Mouse (Mus musculus): ENCODE data around the gene Epn1. TPM values are rescaled to one million over a fixed set of nuclear protein-coding genes. Genes with fewer than 3 reads are reported as not detected.
A peak's percentile ranks its signal among the peaks of the same experiment; 100 is the strongest.

Gene Epn1
- total RNA-seq (2015): 74.6 and 79.4 TPM in 2 replicates
- total RNA-seq (2017): 76.4 and 88.9 TPM in 2 replicates

DNA sequence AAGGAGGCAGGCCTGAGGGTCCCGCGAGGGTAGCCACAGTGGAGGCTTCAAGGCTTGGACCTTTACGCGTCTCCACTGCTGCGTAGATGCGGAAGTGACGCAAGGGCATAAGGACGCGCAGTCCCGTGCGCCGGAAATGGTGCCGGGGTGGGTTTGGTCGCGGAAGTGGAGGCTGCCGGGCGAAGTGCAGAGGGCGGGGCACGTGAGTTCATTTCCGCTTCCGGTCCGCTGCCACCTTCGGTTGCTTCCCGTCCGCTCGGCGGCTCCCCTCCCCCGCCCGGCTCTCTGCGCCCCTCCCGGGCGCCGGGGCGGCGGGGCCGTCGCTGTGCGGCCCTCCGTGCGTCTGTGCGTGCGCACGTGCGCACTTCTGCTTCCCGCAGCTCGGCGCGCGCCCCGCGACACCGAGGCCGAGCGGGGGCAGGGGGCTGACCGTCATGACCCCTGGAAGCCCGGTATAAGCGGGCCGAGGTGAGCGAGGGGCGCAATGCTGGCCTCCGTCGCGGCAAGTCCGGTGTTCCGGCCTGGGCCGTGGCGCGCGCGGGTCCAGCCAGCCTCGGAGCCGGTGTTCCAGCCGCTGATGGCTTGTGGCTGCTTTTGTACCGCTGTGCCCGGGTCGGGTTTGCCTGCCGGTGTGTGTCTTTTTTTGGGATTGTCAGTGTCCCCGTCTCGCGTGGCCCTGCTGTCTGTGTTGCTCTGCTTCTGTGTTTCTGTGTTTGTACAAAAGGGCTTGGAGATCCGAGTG lies at the start of gene Epn1:
Epn1 (plus strand) TSS at position 226 of the 742 bp plus-strand sequence.
- peak; percentile 94 for ATAC-seq (ENCODE audit: poor library complexity, severe bottlenecking)

DNA sequence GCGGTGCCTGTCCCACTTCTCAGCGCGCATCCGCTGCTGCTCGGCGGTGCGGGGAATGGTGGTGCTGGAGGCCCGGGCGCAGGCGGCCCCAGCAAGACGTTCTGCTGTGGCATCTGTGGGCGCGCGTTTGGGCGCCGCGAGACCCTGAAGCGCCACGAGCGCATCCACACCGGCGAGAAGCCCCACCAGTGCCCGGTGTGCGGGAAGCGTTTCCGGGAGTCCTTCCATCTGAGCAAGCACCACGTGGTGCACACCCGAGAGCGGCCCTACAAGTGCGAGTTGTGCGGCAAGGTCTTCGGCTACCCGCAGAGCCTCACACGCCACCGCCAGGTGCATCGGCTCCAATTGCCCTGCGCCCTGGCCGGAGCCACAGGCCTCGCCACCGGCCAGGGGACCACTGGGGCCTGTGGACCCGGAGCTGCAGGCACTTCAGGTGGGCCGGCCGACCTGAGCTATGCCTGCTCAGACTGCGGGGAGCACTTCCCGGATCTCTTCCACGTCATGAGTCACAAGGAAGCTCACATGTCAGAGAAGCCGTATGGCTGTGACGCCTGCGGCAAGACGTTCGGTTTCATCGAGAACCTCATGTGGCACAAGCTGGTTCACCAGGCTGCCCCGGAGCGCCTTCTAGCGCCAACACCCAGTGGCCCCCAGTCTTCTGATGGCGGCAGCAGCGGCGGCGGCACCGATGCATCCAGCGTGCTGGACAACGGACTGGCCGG lies 49.3 kb upstream of the Epn1 start:
- no peak for ATAC-seq (ENCODE audit: poor library complexity, severe bottlenecking)

DNA sequence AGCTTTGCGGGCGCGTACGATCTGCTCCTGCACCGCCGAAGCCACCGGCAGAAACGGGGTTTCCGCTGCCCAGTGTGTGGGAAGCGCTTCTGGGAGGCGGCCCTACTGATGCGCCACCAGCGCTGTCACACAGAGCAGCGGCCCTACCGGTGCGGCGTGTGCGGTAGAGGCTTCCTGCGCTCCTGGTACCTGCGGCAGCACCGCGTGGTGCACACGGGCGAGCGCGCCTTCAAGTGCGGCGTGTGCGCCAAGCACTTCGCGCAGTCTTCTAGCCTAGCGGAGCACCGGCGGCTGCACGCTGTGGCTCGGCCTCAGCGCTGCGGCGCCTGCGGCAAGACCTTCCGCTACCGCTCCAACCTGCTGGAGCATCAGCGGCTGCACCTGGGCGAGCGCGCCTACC lies 48.5 kb upstream of the Epn1 start:
- ATAC-seq (ENCODE audit: poor library complexity, severe bottlenecking): no peak

DNA sequence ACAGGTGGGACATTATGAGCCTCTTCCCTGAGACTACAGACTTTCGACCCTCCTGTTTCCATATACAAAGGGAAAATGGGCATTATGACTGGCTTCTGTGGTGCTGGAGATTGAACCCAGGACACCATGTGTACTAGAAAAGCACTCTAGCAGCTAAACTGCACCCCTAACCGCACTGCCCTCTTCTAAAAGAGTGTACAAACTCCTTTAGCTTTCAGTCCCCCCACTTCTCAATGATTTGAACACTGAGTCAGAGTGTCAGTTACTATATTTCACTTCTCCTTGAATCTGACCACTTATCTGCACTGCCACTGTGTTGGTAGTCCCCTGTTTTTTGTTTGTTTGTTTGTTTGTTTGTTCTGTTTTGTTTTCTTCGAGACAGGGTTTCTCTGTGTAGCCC lies 46.2 kb upstream of the Epn1 start, which contains the start of gene 4632433K11Rik:
4632433K11Rik (plus strand) TSS at position 301 of the 400 bp plus-strand sequence.
- no peak for ATAC-seq (ENCODE audit: poor library complexity, severe bottlenecking)

DNA sequence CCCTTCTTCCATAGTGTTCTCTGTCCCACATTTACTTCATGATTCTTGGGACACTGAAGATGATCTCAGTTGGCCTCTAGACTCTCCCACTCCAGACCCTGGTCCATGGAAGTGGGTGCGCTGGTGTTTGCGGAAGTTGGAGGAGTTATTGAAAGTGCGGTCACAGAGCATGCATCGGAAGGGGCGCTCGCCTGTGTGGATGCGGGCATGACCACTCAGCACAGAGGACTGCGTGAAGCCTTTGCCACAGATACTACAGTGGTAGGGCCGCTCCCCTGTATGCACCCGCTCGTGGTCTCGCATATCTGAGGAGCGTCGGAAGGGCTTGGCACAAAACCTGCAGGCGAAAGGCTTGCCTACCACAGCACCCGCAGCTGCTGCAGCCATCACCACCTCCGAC lies 44.4 kb upstream of the Epn1 start:
- ATAC-seq (ENCODE audit: poor library complexity, severe bottlenecking): no peak

DNA sequence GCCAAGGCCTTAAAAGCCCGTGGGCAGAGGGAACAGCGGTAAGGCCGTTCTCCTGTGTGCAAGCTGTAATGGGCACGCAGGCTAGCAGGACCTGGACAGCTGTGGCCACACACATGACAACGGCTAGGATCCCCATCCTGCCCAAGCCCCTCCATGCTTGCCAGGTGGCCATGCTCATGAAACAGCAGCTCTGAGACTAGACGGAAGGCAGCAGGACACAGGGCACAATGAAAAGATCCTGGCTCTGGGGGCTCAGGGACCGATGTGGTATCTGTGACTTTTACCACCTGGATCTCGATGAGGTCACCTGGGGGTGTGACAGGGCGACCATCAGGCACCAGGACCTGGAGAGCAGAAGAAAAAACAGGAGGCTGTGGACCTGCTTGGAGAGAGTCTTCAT lies 43.9 kb upstream of the Epn1 start:
- ATAC-seq (ENCODE audit: poor library complexity, severe bottlenecking): no peak

DNA sequence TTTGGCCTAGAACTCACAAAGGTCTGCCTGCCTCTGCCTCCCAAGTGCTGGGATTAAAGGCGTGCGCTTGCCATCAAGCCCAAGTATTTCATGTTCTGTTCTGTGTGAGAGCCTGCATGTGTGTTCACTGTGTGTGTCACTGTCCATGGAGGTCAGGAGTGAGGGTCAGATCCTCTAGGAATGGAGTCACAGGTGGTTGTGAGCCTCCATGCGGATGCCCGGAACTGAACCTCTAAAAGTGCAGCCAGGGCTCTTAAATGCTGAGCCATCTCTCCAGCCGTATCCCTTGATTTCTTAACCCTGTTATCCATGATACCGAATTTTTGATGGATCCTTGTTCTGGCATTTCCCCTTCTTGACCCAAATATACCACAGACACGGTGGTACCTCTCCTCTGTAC lies 43.0 kb upstream of the Epn1 start:
- ATAC-seq (ENCODE audit: poor library complexity, severe bottlenecking): no peak

DNA sequence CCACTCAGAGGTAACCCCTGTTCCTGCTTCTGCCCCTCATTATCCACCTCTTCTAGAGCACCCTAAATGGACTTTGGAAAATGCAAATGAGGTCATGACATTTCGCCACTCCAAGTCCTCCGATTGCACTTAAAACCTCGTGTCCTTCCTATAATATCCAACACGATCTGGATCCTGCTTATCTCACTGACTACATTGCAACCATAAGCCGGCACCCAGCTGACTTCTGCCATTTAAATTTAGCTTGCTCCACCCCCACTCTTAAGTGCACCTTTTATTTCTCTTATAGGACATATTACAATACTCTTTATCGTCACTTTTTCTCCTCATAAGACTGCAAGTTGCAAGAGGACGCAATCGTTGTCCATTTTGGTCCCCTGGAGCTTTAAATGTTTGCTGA lies 42.6 kb upstream of the Epn1 start:
- ATAC-seq (ENCODE audit: poor library complexity, severe bottlenecking): no peak

DNA sequence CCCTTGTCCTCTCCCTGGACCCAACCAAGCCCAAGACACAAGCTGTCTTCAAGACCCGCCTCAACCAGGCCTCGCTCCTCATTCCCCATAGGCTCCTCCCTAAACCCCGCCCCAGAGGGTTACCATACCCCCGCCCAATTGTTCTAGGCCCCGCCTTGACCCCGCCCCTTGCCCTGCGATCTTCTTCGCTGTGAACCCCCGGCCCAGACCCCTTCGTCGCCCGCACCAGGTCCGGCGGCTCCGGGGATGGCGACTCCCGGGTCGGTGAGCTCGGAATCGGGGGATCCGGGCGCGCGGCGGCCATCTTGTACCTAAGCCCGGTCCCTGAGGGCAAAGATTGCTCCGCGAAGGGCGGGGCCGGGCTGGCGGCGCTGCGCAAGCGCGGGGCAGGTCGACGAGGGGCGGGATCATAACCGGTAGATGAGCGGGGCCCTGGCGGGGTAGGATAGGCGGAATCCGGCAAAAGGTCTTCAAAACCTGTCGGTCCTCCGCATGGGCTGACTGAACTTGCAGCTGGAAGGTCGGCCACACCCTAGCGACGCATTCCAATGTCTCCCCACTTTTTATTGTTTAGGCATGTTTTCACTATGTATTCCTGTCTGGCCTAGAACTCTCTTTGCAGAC lies 41.8 kb upstream of the Epn1 start, which contains the start of gene Zfp784:
Zfp784 (minus strand) TSS at position 338 of the 624 bp plus-strand sequence.
- peak; percentile 97 for ATAC-seq (ENCODE audit: poor library complexity, severe bottlenecking)

DNA sequence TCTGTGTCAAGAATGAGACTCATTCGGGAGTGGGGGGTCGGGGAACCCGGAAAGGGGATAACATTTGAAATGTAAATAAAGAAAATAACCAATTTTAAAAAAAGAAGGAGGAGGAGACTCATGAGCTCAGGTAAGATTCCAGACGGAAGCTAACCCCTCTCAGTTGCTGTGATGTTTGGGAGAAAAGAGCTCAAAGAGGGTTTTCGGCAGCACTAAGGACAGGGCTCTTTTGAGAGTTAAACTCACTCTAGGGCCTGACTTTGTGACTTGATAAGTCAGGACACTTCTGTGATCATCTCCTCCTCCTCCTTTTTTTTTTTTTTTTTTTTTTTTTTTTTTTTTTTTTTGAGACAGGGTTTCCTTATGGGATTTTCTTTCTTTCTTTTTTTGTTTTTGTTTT lies 41.1 kb upstream of the Epn1 start:
- ATAC-seq (ENCODE audit: poor library complexity, severe bottlenecking): no peak

DNA sequence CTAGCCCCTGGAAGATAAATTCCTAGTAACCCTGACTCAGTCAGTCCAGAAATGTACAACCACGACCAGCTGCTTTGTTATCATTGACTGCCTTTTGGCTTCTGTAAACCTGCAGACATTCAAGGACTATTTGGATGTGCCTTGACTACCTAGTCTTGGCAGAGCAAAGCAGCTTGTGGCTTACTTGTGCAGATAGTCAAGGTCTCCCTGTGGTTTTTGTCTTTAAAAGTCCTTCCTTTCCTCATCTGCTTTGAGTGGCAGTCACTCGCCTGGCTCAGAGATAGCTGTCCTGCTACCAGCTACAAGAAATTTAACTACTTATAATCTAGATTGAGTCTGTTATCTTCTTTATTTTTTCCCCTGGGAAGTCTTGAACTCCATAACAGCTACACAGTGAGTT lies 35.1 kb upstream of the Epn1 start:
- no peak for ATAC-seq (ENCODE audit: poor library complexity, severe bottlenecking)

DNA sequence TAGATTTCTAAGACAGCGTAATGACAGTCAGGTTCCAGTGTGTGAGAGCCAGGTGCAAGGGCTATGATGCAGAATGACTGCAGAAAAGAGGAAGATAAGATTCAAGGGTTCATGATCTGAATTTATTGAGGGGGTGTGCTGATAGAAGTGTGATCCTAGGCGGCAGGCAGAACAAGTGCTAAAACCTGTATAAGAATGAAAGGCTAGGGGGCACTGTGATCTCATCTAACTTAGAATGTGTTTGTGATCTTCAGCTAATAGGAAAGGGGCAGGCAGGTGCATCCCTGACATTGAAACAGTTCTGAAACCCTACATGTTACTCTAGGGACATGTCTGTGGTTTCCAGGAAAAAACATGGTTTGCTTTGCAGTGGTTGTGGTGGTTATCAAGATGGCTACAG lies 33.9 kb upstream of the Epn1 start:
- ATAC-seq (ENCODE audit: poor library complexity, severe bottlenecking): no peak

DNA sequence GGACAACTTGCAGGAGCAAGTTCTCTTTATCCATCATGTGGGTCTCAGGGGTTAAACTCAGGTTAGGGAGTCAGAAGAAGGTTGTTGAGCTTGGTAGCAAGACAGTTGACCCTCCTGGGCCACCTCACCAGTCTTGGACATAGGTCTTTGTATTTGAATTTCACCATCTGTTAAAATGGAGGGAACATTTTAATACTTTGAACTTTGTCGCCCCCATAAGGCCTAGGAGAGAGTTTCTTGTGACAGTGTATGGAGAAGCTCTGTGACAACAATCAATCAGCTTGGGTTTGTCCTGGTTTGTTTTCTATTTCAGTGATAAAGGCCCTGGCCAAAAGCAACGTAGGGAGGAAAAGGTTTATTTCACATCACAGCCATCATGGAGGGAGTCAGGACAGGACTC lies 32.7 kb upstream of the Epn1 start:
- ATAC-seq (ENCODE audit: poor library complexity, severe bottlenecking): peak; percentile 67

DNA sequence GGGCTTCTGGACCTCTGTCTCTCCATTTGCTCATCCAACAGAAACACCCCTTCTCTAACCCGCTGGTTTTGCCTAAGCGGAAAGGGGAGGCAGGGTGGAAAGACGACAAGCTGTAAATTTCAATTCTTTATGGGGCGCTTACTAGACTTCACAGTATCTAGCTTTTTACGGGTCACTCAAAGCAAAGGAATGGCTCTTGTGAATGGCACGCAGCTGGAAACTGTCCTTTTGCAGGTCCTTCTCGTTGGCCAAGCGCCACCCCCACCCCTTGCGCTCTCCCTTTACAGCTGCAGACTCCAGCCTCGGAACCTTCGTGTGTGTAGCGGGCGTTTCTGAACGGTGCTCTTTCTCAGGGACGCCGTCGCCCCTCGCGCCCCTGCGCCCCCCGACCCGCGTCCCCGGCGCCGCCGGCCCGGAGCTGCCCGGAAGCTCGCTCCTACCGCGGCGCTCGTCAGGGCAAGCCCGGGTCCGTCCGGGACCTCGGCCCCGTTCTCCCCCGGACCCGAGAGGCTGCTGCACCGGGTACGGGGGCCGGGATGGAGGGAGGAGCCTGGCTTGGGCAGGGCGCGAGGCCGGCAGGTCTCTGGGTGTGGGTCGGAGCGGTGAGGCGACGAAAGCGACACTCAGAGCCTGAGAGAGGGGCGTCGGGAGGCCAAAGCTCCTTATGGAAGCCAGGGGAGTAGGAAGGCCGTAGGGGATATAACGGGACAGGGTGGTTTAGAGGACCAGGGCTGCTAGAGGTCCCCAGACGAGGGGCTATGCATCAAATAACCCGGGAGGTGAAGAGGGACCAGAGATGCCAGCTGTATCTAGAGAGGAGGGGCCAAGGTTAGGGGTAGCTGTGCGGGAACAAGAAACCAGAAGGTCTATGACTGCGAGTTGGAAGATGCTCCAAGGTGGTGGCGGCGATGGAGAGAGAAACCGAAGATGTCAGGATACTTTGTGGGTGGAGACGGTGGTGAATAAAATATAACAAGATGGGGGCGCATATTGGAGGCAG lies 28.5 kb upstream of the Epn1 start, which contains the start of gene Zfp580:
Zfp580 (plus strand) TSS at position 346 of the 1,000 bp plus-strand sequence.
- ATAC-seq (ENCODE audit: poor library complexity, severe bottlenecking): peak; percentile 52

DNA sequence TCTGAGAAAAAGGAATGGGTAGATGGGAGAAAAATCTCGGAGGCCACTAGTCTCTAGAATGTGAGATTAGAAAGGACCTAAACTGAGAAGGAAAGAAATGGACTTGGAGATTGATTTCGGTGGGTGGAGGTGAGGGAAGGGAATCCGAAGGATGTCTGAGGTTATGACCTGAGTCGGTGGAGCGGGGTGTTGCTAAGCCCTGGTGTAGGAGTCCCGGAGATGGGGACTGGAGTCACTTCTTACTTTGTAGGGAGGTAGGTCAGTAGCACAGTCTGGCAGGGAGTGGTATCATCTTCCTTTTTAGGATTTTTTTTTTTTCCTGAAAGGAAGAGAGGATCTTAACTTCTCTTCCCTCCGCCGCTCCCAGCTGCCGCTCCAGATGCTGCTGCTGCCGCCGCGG lies 27.6 kb upstream of the Epn1 start:
- no peak for ATAC-seq (ENCODE audit: poor library complexity, severe bottlenecking)

DNA sequence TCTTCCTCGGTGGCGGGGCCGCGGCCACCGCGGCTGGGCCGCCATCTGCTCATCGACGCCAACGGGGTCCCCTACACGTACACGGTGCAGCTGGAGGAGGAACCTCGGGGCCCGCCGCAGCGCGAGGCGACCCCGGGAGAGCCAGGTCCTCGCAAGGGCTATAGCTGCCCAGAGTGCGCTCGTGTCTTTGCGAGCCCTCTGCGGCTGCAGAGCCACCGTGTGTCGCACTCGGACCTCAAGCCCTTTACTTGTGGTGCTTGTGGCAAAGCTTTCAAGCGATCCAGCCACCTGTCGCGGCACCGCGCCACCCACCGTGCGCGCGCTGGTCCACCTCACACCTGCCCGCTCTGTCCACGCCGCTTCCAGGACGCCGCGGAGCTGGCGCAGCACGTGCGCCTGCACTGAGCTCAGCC lies 27.1 kb upstream of the Epn1 start:
- ATAC-seq (ENCODE audit: poor library complexity, severe bottlenecking): no peak

DNA sequence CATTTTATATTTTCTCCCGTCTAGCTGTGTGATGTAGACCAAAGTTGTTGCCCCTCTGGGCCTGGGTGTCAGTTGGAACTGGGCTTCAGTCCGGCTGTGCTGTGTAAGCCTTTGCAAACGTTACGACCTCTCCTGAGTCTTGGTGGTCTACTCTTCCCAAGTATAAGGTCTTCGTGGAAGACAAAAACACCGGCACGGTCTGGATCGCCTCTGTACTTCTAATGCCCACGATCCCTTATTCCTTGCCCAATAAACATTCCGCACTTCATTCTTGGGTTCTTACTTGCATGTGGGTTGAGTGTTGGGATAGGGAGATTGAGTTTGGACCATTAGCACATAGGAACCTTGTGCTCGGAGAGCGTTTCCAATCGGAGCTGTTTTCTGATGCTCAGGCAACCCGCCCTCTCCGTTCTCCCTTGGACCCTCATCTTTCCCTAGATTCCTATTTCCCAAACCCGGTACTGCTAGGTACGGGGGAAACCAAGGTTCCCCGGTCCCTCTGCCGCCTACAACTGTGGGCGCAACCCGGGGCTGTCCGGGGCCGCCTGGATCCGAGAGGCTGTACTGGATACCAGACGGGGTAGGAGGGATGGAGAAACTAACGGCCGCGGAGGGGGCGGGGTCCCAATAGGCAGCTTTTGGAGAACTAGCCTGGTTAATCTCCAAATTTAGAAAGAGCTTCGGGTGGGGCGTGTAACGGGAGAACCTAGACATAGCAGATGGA lies 26.4 kb upstream of the Epn1 start:
- ATAC-seq (ENCODE audit: poor library complexity, severe bottlenecking): no peak

DNA sequence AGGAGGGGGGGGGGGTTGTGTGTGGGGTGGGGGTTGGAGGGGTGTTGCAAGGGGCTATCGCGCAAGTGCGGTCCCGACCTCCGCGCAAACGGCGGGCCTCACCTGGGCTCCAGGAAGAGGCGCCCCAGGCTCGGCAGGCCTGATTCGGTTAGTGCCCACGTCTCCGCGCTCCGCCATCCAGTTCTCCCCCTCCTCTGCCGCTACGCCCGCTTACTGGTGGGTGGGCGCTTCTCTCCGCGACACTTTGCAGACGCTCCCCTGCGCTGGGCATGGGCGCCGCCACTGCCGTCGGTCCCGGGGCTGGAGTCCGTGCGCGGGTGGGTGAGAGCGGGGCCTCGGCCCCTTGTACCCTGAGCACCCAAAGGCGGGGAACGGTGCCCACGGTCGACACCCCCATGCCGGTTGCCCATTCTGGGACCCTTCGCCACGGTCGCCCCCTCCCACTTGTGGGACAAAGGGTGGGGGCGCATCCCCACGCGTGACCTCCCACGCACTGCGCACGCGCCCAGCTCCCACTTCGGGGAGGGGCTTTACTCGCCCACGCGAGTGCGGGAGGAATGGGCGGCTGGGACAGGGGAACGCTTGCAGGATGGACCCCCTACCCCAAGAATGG lies 23.3 kb upstream of the Epn1 start:
- no peak for ATAC-seq (ENCODE audit: poor library complexity, severe bottlenecking)

DNA sequence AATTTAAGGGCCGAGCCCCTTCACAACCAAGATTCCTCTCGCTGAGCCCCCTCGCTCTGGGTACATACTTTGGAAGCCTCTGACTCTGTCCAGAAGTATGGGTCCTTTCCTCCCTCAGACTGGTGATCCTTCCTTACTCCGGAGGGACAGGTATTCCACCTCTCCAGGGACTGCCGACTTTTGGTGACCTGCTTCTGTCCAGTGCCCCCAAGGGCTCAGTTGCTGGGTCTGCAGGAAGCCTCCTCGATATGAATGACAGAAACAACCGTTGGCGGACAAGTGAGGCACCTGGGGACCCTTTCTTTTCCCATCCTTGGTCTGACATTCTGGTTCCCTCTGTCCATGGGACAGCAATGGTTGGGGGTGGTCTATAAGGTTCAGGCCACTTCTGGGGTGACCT lies 22.7 kb upstream of the Epn1 start:
- no peak for ATAC-seq (ENCODE audit: poor library complexity, severe bottlenecking)
